Mouse (Mus musculus) B cell, adult 62 days (primary cell): Measurements from ENCODE around the gene Pcdh18. TPM values are rescaled to one million over a fixed set of nuclear protein-coding genes. Genes with fewer than 3 reads are reported as not detected.

ENCODE experiments used
- total RNA-seq: library from RNA; stranded (reverse); gene quantifications from 4 replicates; pipeline ENCODE4 v1.2.4, GENCODE M21; 2023

Pcdh18 gene
- total RNA-seq, result not detected in 4 replicates

GRCm38 (mm10) chr3:49756870-49757625 is at the start of gene Pcdh18:
Gene Pcdh18, minus strand, starts transcription at chr3:49757325.

